Mouse (Mus musculus) limb, embryonic 15.5 days (tissue): ENCODE results near the gene Ints5. TPM values are rescaled to one million over a fixed set of nuclear protein-coding genes. Genes with fewer than 3 reads are reported as not detected.
A peak's percentile ranks its signal among the peaks of the same experiment; 100 is the strongest.

Experiments used
- ATAC-seq: fragments of 200-750 bp; cut with Nextera tagmentation; 2 replicates; pipeline ENCODE4 v1.8.0; 2017; ENCODE audit warnings: low read depth, moderate TSS enrichment; ENCODE audit not compliant: insufficient number of reproducible peaks, low FRiP score, low TSS enrichment
- H3K27ac ChIP-seq: fragments of 300-500 bp; sonication (generic); 2 replicates; pipeline ENCODE4 v1.5.1; 2015; ENCODE audit warnings: moderate library complexity, mild to moderate bottlenecking, inconsistent platforms
- H3K27me3 ChIP-seq: fragments of 300-500 bp; sonication (generic); 2 replicates; pipeline ENCODE4 v1.6.1; 2015; ENCODE audit warnings: inconsistent platforms
- H3K36me3 ChIP-seq: fragments of 300-500 bp; sonication (generic); 2 replicates; pipeline ENCODE4 v1.6.1; 2015; ENCODE audit warnings: inconsistent platforms
- H3K4me1 ChIP-seq: fragments of 300-500 bp; sonication (generic); 2 replicates; pipeline ENCODE4 v1.6.1; 2015; ENCODE audit warnings: inconsistent platforms
- H3K4me2 ChIP-seq: fragments of 300-500 bp; sonication (generic); 2 replicates; pipeline ENCODE4 v1.6.1; 2015; ENCODE audit warnings: mild to moderate bottlenecking, inconsistent platforms
- H3K4me3 ChIP-seq: fragments of 300-500 bp; sonication (generic); 2 replicates; pipeline ENCODE4 v1.5.1; 2015; ENCODE audit warnings: mild to moderate bottlenecking, inconsistent platforms
- H3K9ac ChIP-seq: fragments of 300-500 bp; sonication (generic); 2 replicates; pipeline ENCODE4 v1.6.1; 2015; ENCODE audit warnings: inconsistent platforms
- H3K9me3 ChIP-seq: fragments of 300-500 bp; sonication (generic); 2 replicates; pipeline ENCODE4 v1.6.1; 2016; ENCODE audit warnings: inconsistent platforms
- WGBS: fragments of 180-500 bp; shearing (Covaris S2); methylation state at CpG from one replicate; pipeline ENCODE4 v1.1.7; 2015; 5-methylcytosine and 5-hydroxymethylcytosine counted together
- polyA plus RNA-seq: library from polyadenylated mRNA; unstranded; fragments of >200 nt; fragmentation: Nextera tagmentation; extraction: Ambion mirVana; gene quantifications from 2 replicates; pipeline ENCODE4 v1.2.1, GENCODE M21; 2015

The Ints5 gene
- polyA plus RNA-seq, 1 experiment from 2014 or later: 42.0 TPM

- Histone ChIP-seq H3K4me3 (peak within 1 kb of the TSS; percentile 76), H3K9me3 (no peaks in the 10 kb centered on the region)
- 1% methylated on average over 49 of the region's 50 CpGs for WGBS
These were observed 27.4 kb downstream of the Ints5 start, which contains the start of gene B3gat3 for GRCm38 (mm10) chr19:8920073-8920736. Gene B3gat3, plus strand, starts transcription at chr19:8920374.

GRCm38 (mm10) chr19:8920836-8921291 lies 28.1 kb downstream of the Ints5 start:
- peak overlapping the region; percentile 91 for H3K27ac ChIP-seq
- no peaks in the 10 kb centered on the region for H3K9me3 ChIP-seq
- peaks cover 28% of the 10 kb centered on the region for H3K36me3 ChIP-seq
- no peak for ATAC-seq
- peak overlapping the region; percentile 59 for H3K4me2 ChIP-seq
- no peaks in the 10 kb centered on the region for H3K27me3 ChIP-seq
- H3K9ac ChIP-seq: peak overlapping the region; percentile 66
- WGBS: under 1% methylated on average over 6 of the region's 6 CpGs
- peaks cover 13% of the 10 kb centered on the region for H3K4me1 ChIP-seq
- peak overlapping the region; percentile 76 for H3K4me3 ChIP-seq

More at GRCm38 (mm10) chr19:8920073-8920736, 27.4 kb downstream of the Ints5 start, which contains the start of gene B3gat3:
- Histone ChIP-seq H3K4me1 (peaks cover 13% of the 10 kb centered on the region), H3K27ac (peak within 1 kb of the TSS; percentile 91), H3K4me2 (peak within 1 kb of the TSS; percentile 59), H3K36me3 (peaks cover 28% of the 10 kb centered on the region), H3K27me3 (no peaks in the 10 kb centered on the region), H3K9ac (peak within 1 kb of the TSS; percentile 66)
- ATAC-seq: peak; percentile 93

GRCm38 (mm10) chr19:8921741-8922140 lies 28.9 kb downstream of the Ints5 start:
- Histone ChIP-seq H3K4me3 (peak overlapping the region; percentile 76), H3K4me2 (peak overlapping the region; percentile 59), H3K36me3 (peaks cover 28% of the 10 kb centered on the region), H3K9me3 (no peaks in the 10 kb centered on the region), H3K9ac (no peak overlapping the region), H3K27ac (no peak overlapping the region), H3K4me1 (peaks cover 16% of the 10 kb centered on the region), H3K27me3 (no peaks in the 10 kb centered on the region)
- ATAC-seq: no peak
- 71% methylated on average over 9 of the region's 9 CpGs for WGBS

- no peaks in the 10 kb centered on the region for H3K27me3 ChIP-seq
- peak overlapping the region; percentile 33; the same call in 1 of the 2 replicates for H3K27ac ChIP-seq
- H3K9me3 ChIP-seq: no peaks in the 10 kb centered on the region
- no peak for ATAC-seq
- no peak overlapping the region for H3K4me3 ChIP-seq
- peaks cover 37% of the 10 kb centered on the region for H3K36me3 ChIP-seq
- 80% methylated on average over 2 of the region's 2 CpGs for WGBS
- H3K4me1 ChIP-seq: peaks cover 30% of the 10 kb centered on the region
- no peak overlapping the region for H3K9ac ChIP-seq
- no peak overlapping the region for H3K4me2 ChIP-seq
These were observed 34.0 kb downstream of the Ints5 start for GRCm38 (mm10) chr19:8926766-8927165.

- no peak overlapping the region for H3K9ac ChIP-seq
- H3K4me2 ChIP-seq: no peak overlapping the region
- 86% methylated on average over 12 of the region's 12 CpGs for WGBS
- no peak for ATAC-seq
- H3K27me3 ChIP-seq: no peaks in the 10 kb centered on the region
- peaks cover 29% of the 10 kb centered on the region for H3K4me1 ChIP-seq
- no peaks in the 10 kb centered on the region for H3K9me3 ChIP-seq
- H3K27ac ChIP-seq: no peak overlapping the region
- no peak overlapping the region for H3K4me3 ChIP-seq
- peaks cover 37% of the 10 kb centered on the region for H3K36me3 ChIP-seq
These were observed 35.2 kb downstream of the Ints5 start for GRCm38 (mm10) chr19:8927891-8928525.

GRCm38 (mm10) chr19:8928689-8929223 lies 36.0 kb downstream of the Ints5 start:
- Histone ChIP-seq H3K4me3 (peak overlapping the region; percentile 84), H3K4me1 (peaks cover 29% of the 10 kb centered on the region), H3K9ac (peak overlapping the region; percentile 76), H3K27me3 (no peaks in the 10 kb centered on the region), H3K4me2 (peak overlapping the region; percentile 74), H3K9me3 (no peaks in the 10 kb centered on the region), H3K27ac (peak overlapping the region; percentile 88), H3K36me3 (peaks cover 39% of the 10 kb centered on the region)
- WGBS: 26% methylated on average over 16 of the region's 16 CpGs
- ATAC-seq: no peak; the same call in 1 of the 2 replicates

- Histone ChIP-seq H3K36me3 (peaks cover 46% of the 10 kb centered on the region), H3K4me2 (peak within 1 kb of the TSS; percentile 74), H3K9me3 (no peaks in the 10 kb centered on the region), H3K4me3 (peak within 1 kb of the TSS; percentile 84), H3K4me1 (peaks cover 29% of the 10 kb centered on the region), H3K27ac (peak within 1 kb of the TSS; percentile 88), H3K27me3 (no peaks in the 10 kb centered on the region), H3K9ac (peak within 1 kb of the TSS; percentile 76)
- ATAC-seq: peak; percentile 75
- under 1% methylated on average over 72 of the region's 74 CpGs for WGBS
These were observed 36.7 kb downstream of the Ints5 start, which contains the start of the genes Rom1 and Eml3 for GRCm38 (mm10) chr19:8929224-8930088. Gene Rom1, minus strand, starts transcription at chr19:8929356. Gene Eml3, plus strand, starts transcription at chr19:8929552.

GRCm38 (mm10) chr19:8930117-8930516 lies 37.3 kb downstream of the Ints5 start:
- Histone ChIP-seq H3K27ac (peak overlapping the region; percentile 88), H3K9ac (peak overlapping the region; percentile 76), H3K36me3 (peaks cover 52% of the 10 kb centered on the region), H3K4me3 (peak overlapping the region; percentile 84), H3K27me3 (no peaks in the 10 kb centered on the region), H3K9me3 (no peaks in the 10 kb centered on the region), H3K4me1 (peaks cover 29% of the 10 kb centered on the region), H3K4me2 (peak overlapping the region; percentile 74)
- WGBS: 7% methylated on average over 11 of the region's 11 CpGs
- no peak for ATAC-seq

GRCm38 (mm10) chr19:8930771-8931170 lies 38.0 kb downstream of the Ints5 start:
- H3K27me3 ChIP-seq: no peaks in the 10 kb centered on the region
- 74% methylated on average over 7 of the region's 7 CpGs for WGBS
- H3K27ac ChIP-seq: no peak overlapping the region
- H3K4me1 ChIP-seq: peaks cover 29% of the 10 kb centered on the region
- peak overlapping the region; percentile 84 for H3K4me3 ChIP-seq
- H3K4me2 ChIP-seq: peak overlapping the region; percentile 74
- H3K9me3 ChIP-seq: no peaks in the 10 kb centered on the region
- no peak for ATAC-seq
- peaks cover 51% of the 10 kb centered on the region for H3K36me3 ChIP-seq
- peak overlapping the region; percentile 76; the same call in 1 of the 2 replicates for H3K9ac ChIP-seq

- WGBS: 87% methylated on average over 2 of the region's 2 CpGs
- Histone ChIP-seq H3K4me1 (peaks cover 12% of the 10 kb centered on the region), H3K4me2 (no peak overlapping the region), H3K9ac (no peak overlapping the region), H3K27me3 (no peaks in the 10 kb centered on the region), H3K36me3 (peaks cover 67% of the 10 kb centered on the region), H3K9me3 (no peaks in the 10 kb centered on the region), H3K4me3 (no peak overlapping the region), H3K27ac (no peak overlapping the region)
- ATAC-seq: no peak
These were observed 43.9 kb downstream of the Ints5 start for GRCm38 (mm10) chr19:8936736-8937135.

- Histone ChIP-seq H3K4me1 (peaks cover 37% of the 10 kb centered on the region), H3K27me3 (no peaks in the 10 kb centered on the region), H3K9me3 (no peaks in the 10 kb centered on the region), H3K36me3 (peaks cover 48% of the 10 kb centered on the region), H3K27ac (peak overlapping the region; percentile 98), H3K4me3 (peak overlapping the region; percentile 90), H3K9ac (no peak overlapping the region; the same call in 1 of the 2 replicates), H3K4me2 (peak overlapping the region; percentile 64; the same call in 1 of the 2 replicates)
- WGBS: 73% methylated on average over 15 of the region's 15 CpGs
- ATAC-seq: no peak
These were observed 47.8 kb downstream of the Ints5 start for GRCm38 (mm10) chr19:8940526-8941133.
